Mouse (Mus musculus): ENCODE data around the gene Adamts18. TPM values are rescaled to one million over a fixed set of nuclear protein-coding genes. Genes with fewer than 3 reads are reported as not detected.
"Not testable (repeated sequence)": the region's sequence is repeated elsewhere in the genome, so short reads cannot be mapped to it uniquely, and the experiment has no call there.

Adamts18 gene
- polyA plus RNA-seq, 1 experiment from 2014 or later: not detected

- Histone ChIP-seq H3K36me3 (replicated peaks; ENCODE audit: insufficient read depth, low read length) (no peaks in the 10 kb centered on the region), H3K27ac (ENCODE audit: low read depth) (no peak overlapping the region), H3K4me1 (ENCODE audit: insufficient read depth) (no peaks in the 10 kb centered on the region), H3K9ac (replicated peaks) (no peak overlapping the region), H3K4me3 (ENCODE audit: low read depth, low read length) (no peak overlapping the region), H3K27me3 (ENCODE audit: insufficient read depth, low read length) (no peaks in the 10 kb centered on the region), H3K4me2 (ENCODE audit: low read depth, low read length) (no peak overlapping the region), H3K9me3 (ENCODE audit: low read length) (no peaks in the 10 kb centered on the region)
- 76% methylated on average over 12 of the region's 12 CpGs for WGBS (ENCODE audit: insufficient replicate concordance)
- DNase-seq (no peak), ATAC-seq (no peak)
- TF ChIP-seq EP300 (IDR thresholded peaks at IDR 0.05; ENCODE audit: low read depth) (no peak), CTCF (IDR thresholded peaks at IDR 0.05; ENCODE audit: low read depth) (no peak)
Measured at GRCm38 (mm10) chr8:113803830-113804611, 44.5 kb downstream of the Adamts18 start.

- H3K4me3 ChIP-seq (ENCODE audit: low read depth, low read length): no peak overlapping the region
- no peaks in the 10 kb centered on the region for H3K36me3 ChIP-seq (replicated peaks; ENCODE audit: insufficient read depth, low read length)
- H3K27me3 ChIP-seq (ENCODE audit: insufficient read depth, low read length): no peaks in the 10 kb centered on the region
- no peaks in the 10 kb centered on the region for H3K9me3 ChIP-seq (ENCODE audit: low read length)
- H3K4me2 ChIP-seq (ENCODE audit: low read depth, low read length): no peak overlapping the region
- no peak overlapping the region for H3K27ac ChIP-seq (ENCODE audit: low read depth)
- WGBS (ENCODE audit: insufficient replicate concordance): 56% methylated on average over 5 of the region's 5 CpGs
- DNase-seq (no peak), ATAC-seq (no peak)
- H3K4me1 ChIP-seq (ENCODE audit: insufficient read depth): no peaks in the 10 kb centered on the region
- H3K9ac ChIP-seq (replicated peaks): no peak overlapping the region
- TF ChIP-seq CTCF (IDR thresholded peaks at IDR 0.05; ENCODE audit: low read depth) (no peak), EP300 (IDR thresholded peaks at IDR 0.05; ENCODE audit: low read depth) (no peak)
Measured at GRCm38 (mm10) chr8:113801551-113801950, 47.0 kb downstream of the Adamts18 start.

GRCm38 (mm10) chr8:113800556-113800955 lies 48.0 kb downstream of the Adamts18 start:
- H3K4me2 ChIP-seq (ENCODE audit: low read depth, low read length); DNase-seq; H3K36me3 ChIP-seq (replicated peaks; ENCODE audit: insufficient read depth, low read length); H3K4me1 ChIP-seq (ENCODE audit: insufficient read depth); ATAC-seq; H3K27me3 ChIP-seq (ENCODE audit: insufficient read depth, low read length); H3K9me3 ChIP-seq (ENCODE audit: low read length); H3K27ac ChIP-seq (ENCODE audit: low read depth); H3K4me3 ChIP-seq (ENCODE audit: low read depth, low read length); H3K9ac ChIP-seq (replicated peaks): not testable (repeated sequence)
- 72% methylated on average over 5 of the region's 5 CpGs for WGBS (ENCODE audit: insufficient replicate concordance)

GRCm38 (mm10) chr8:113799550-113799949 lies 49.0 kb downstream of the Adamts18 start:
- no peak for ATAC-seq
- Histone ChIP-seq H3K4me1 (ENCODE audit: insufficient read depth) (no peaks in the 10 kb centered on the region), H3K36me3 (replicated peaks; ENCODE audit: insufficient read depth, low read length) (no peaks in the 10 kb centered on the region), H3K27me3 (ENCODE audit: insufficient read depth, low read length) (no peaks in the 10 kb centered on the region), H3K9ac (replicated peaks) (no peak overlapping the region), H3K27ac (ENCODE audit: low read depth) (no peak overlapping the region), H3K9me3 (ENCODE audit: low read length) (no peaks in the 10 kb centered on the region), H3K4me2 (ENCODE audit: low read depth, low read length) (no peak overlapping the region), H3K4me3 (ENCODE audit: low read depth, low read length) (no peak overlapping the region)
- no peak for TF ChIP-seq EP300 (IDR thresholded peaks at IDR 0.05; ENCODE audit: low read depth)
- no peak for TF ChIP-seq CTCF (IDR thresholded peaks at IDR 0.05; ENCODE audit: low read depth)
- WGBS (ENCODE audit: insufficient replicate concordance): 51% methylated on average over 5 of the region's 5 CpGs
- DNase-seq: no peak

- ATAC-seq: no peak
- 76% methylated on average over 13 of the region's 13 CpGs for WGBS (ENCODE audit: insufficient replicate concordance)
- no peak for DNase-seq
Measured at GRCm38 (mm10) chr8:113791856-113792255, 56.7 kb downstream of the Adamts18 start.

GRCm38 (mm10) chr8:113791061-113791460 lies 57.5 kb downstream of the Adamts18 start:
- TF ChIP-seq EP300 (IDR thresholded peaks at IDR 0.05; ENCODE audit: low read depth) (no peak), CTCF (IDR thresholded peaks at IDR 0.05; ENCODE audit: low read depth) (no peak)
- Histone ChIP-seq H3K4me3 (ENCODE audit: low read depth, low read length) (no peak overlapping the region), H3K36me3 (replicated peaks; ENCODE audit: insufficient read depth, low read length) (no peaks in the 10 kb centered on the region), H3K27ac (ENCODE audit: low read depth) (no peak overlapping the region), H3K4me2 (ENCODE audit: low read depth, low read length) (no peak overlapping the region), H3K4me1 (ENCODE audit: insufficient read depth) (no peaks in the 10 kb centered on the region), H3K9me3 (ENCODE audit: low read length) (no peaks in the 10 kb centered on the region), H3K9ac (replicated peaks) (no peak overlapping the region), H3K27me3 (ENCODE audit: insufficient read depth, low read length) (no peaks in the 10 kb centered on the region)
- 87% methylated on average over 3 of the region's 3 CpGs for WGBS (ENCODE audit: insufficient replicate concordance)
- no peak for ATAC-seq
- DNase-seq: no peak

More at GRCm38 (mm10) chr8:113791856-113792255, 56.7 kb downstream of the Adamts18 start:
- H3K27ac ChIP-seq (ENCODE audit: low read depth): no peak overlapping the region
- H3K4me1 ChIP-seq (ENCODE audit: insufficient read depth): no peaks in the 10 kb centered on the region
- no peaks in the 10 kb centered on the region for H3K9me3 ChIP-seq (ENCODE audit: low read length)
- no peak overlapping the region for H3K9ac ChIP-seq (replicated peaks)
- H3K36me3 ChIP-seq (replicated peaks; ENCODE audit: insufficient read depth, low read length): no peaks in the 10 kb centered on the region
- no peak overlapping the region for H3K4me3 ChIP-seq (ENCODE audit: low read depth, low read length)
- TF ChIP-seq EP300 (IDR thresholded peaks at IDR 0.05; ENCODE audit: low read depth) (no peak), CTCF (IDR thresholded peaks at IDR 0.05; ENCODE audit: low read depth) (no peak)
- H3K4me2 ChIP-seq (ENCODE audit: low read depth, low read length): no peak overlapping the region
- no peaks in the 10 kb centered on the region for H3K27me3 ChIP-seq (ENCODE audit: insufficient read depth, low read length)
